In the genomic region with DNA sequence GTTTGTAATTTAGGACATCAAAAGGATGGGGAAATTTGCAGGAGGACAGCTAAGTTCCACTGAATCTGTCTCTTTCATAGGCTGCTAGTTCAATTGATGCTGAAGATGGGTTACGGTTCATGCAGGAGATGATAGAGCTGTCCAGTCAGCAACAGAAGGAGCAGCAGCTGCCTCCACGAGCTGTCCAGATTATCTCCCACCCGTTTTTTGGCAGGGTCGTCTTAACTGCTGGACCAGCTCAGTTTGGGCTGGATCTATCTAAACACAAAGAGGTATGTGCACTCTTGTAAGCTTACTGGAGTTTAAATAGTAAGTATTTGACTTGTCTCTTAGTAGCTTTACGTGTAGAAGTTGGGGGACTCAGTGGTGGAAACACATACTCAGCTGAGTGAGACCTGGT, we compare ENCODE assay signal across 17 mouse cellular contexts.
"Had no signal": no experiment of that assay in that cellular context is flagged by ENCODE, and none has a peak within 500 bp of the region (broad histone marks: within the 10 kb centered on the region; RNA-seq: fewer than 3 reads in every experiment).

No protein-coding gene starts in this region.

- ATAC-seq: forebrain, embryonic 13.5 days; forebrain, embryonic 14.5 days; forebrain, embryonic 15.5 days; forebrain, embryonic 16.5 days; forebrain, postnatal 0 days had no signal

- DNase-seq: cerebellum, adult 9-10 months; cerebellum, adult 9-11 months; cerebellum, postnatal 25 days; cerebellum, postnatal 36 days; embryo, embryonic 11 days; forebrain, postnatal 0 days; gastrocnemius, adult 2 months; gastrocnemius, postnatal 10 days; gastrocnemius, postnatal 14 days; gastrocnemius, postnatal 25 days; gastrocnemius, postnatal 36 days; heart, adult 18-20 months; heart, adult 2 months had no signal
